In genomic region chr3:59277502-59278253, GRCm38 (mm10) we compare ENCODE assay signal across 16 mouse cellular contexts. TPM values are rescaled to one million over a fixed set of nuclear protein-coding genes. Genes with fewer than 3 reads are reported as not detected.
A peak's percentile ranks its signal among the peaks of the same experiment; 100 is the strongest.
DNase-seq lines count a peak whose midpoint lies in the region; ATAC-seq and TF ChIP-seq lines count a peak whose summit lies in the region.
"Had no signal": no experiment of that assay in that cellular context is flagged by ENCODE, and none has a peak within 500 bp of the region (broad histone marks: within the 10 kb centered on the region; RNA-seq: fewer than 3 reads in every experiment).

No protein-coding gene starts in this region.

- H3K9me3 ChIP-seq in lung, embryonic 15.5 days: no peaks in the 10 kb centered on the region
- no peaks in the 10 kb centered on the region for H3K9me3 ChIP-seq in forebrain, embryonic 14.5 days (replicated peaks; ENCODE audit: control insufficient read depth, low read length)
- no peaks in the 10 kb centered on the region for H3K9me3 ChIP-seq in midbrain, embryonic 15.5 days
- H3K9me3 ChIP-seq: stomach, embryonic 15.5 days had no signal

- H3K27me3 ChIP-seq in lung, embryonic 15.5 days: no peaks in the 10 kb centered on the region
- H3K27me3 ChIP-seq in forebrain, embryonic 14.5 days (replicated peaks; ENCODE audit: control insufficient read depth, insufficient read depth, low read length): no peaks in the 10 kb centered on the region
- no peaks in the 10 kb centered on the region for H3K27me3 ChIP-seq in midbrain, embryonic 15.5 days (replicated peaks)
- H3K27me3 ChIP-seq in heart, adult 2 months (ENCODE audit: control insufficient read depth, insufficient read depth, low read length): no peaks in the 10 kb centered on the region
- H3K27me3 ChIP-seq: CH12.LX; stomach, embryonic 15.5 days had no signal

- H3K9ac ChIP-seq in lung, embryonic 15.5 days: no peak overlapping the region
- H3K9ac ChIP-seq in forebrain, embryonic 14.5 days (ENCODE audit: low read length): no peak overlapping the region
- H3K9ac ChIP-seq in midbrain, embryonic 15.5 days: no peak overlapping the region
- no peak overlapping the region for H3K9ac ChIP-seq in heart, adult 2 months (ENCODE audit: low read depth, low read length)
- H3K9ac ChIP-seq: stomach, embryonic 15.5 days had no signal

- no peaks in the 10 kb centered on the region for H3K79me2 ChIP-seq in heart, adult 2 months (replicated peaks; ENCODE audit: control insufficient read depth, insufficient read depth, low read length)

- DNase-seq in lung, postnatal 25 days (ENCODE audit: low spot score): no peak
- peak; percentile 23 for DNase-seq in adrenal gland, postnatal 25 days
- peak; percentile 33 for DNase-seq in forebrain, embryonic 14.5 days (ENCODE audit: low spot score)
- DNase-seq in cerebellum, postnatal 14 days: no peak
- DNase-seq in heart, adult 2 months: no peak
- DNase-seq: heart, postnatal 4 days; kidney, postnatal 4 days; left cerebral cortex, postnatal 4 days; lung, adult 2 months; right cerebral cortex, postnatal 14 days had no signal

- WGBS in lung, embryonic 15.5 days: 21% methylated on average over 3 of the region's 3 CpGs
- WGBS in forebrain, embryonic 14.5 days: 1% methylated on average over 3 of the region's 3 CpGs
- WGBS in midbrain, embryonic 15.5 days: 15% methylated on average over 3 of the region's 3 CpGs
- WGBS in heart, adult 2 months: 71% methylated on average over 3 of the region's 3 CpGs

- no peak overlapping the region for H3K4me3 ChIP-seq in lung, embryonic 15.5 days
- H3K4me3 ChIP-seq in forebrain, embryonic 14.5 days (ENCODE audit: low read depth, low read length): no peak overlapping the region
- no peak overlapping the region for H3K4me3 ChIP-seq in midbrain, embryonic 15.5 days
- H3K4me3 ChIP-seq in heart, adult 2 months: no peak overlapping the region
- H3K4me3 ChIP-seq: stomach, embryonic 15.5 days had no signal

- intact Hi-C loops in heart, adult 2 months (cut with DNase I): no loop called here

- TF ChIP-seq POLR2A in heart, adult 2 months (IDR thresholded peaks at IDR 0.05; ENCODE audit: insufficient read depth, low read depth, low read length): no peak

- no peak overlapping the region for H3K27ac ChIP-seq in lung, embryonic 15.5 days
- H3K27ac ChIP-seq in forebrain, embryonic 14.5 days (ENCODE audit: low read depth, low read length): no peak overlapping the region
- H3K27ac ChIP-seq in midbrain, embryonic 15.5 days: no peak overlapping the region
- H3K27ac ChIP-seq in heart, adult 2 months: no peak overlapping the region
- H3K27ac ChIP-seq: stomach, embryonic 15.5 days had no signal

- TF ChIP-seq CTCF in heart, adult 2 months (IDR thresholded peaks at IDR 0.05): no peak

- H3K36me3 ChIP-seq in lung, embryonic 15.5 days: no peaks in the 10 kb centered on the region
- H3K36me3 ChIP-seq in forebrain, embryonic 14.5 days (ENCODE audit: control insufficient read depth, insufficient read depth, low read length): 0 out of 2 replicates have a peak, but pooled peaks cover 3% of the 10 kb centered on the region
- H3K36me3 ChIP-seq in midbrain, embryonic 15.5 days (replicated peaks): no peaks in the 10 kb centered on the region
- H3K36me3 ChIP-seq in heart, adult 2 months (ENCODE audit: control insufficient read depth, insufficient read depth, low read length): no peaks in the 10 kb centered on the region
- H3K36me3 ChIP-seq: stomach, embryonic 15.5 days had no signal

- peak; percentile 62; the same call in 1 of the 2 replicates for ATAC-seq in lung, embryonic 15.5 days (ENCODE audit: borderline replicate concordance, extremely low read depth, low FRiP score, low TSS enrichment)
- ATAC-seq in forebrain, embryonic 14.5 days: peak; percentile 50; the same call in 1 of the 2 replicates
- ATAC-seq in midbrain, embryonic 15.5 days (replicated peaks): peak; percentile 81
- no peak for ATAC-seq in megakaryocyte-erythroid progenitor cell, adult 5-6 weeks (replicated peaks; ENCODE audit: low FRiP score, low TSS enrichment, poor library complexity, severe bottlenecking)

- no peak for TF ChIP-seq EP300 in heart, adult 2 months (IDR thresholded peaks at IDR 0.05; ENCODE audit: insufficient read depth, low read depth, low read length)

- H3K4me1 ChIP-seq in lung, embryonic 15.5 days: no peaks in the 10 kb centered on the region
- no peaks in the 10 kb centered on the region for H3K4me1 ChIP-seq in forebrain, embryonic 14.5 days (ENCODE audit: control insufficient read depth, insufficient read depth, low read length)
- H3K4me1 ChIP-seq in midbrain, embryonic 15.5 days: no peaks in the 10 kb centered on the region
- H3K4me1 ChIP-seq in heart, adult 2 months (ENCODE audit: control insufficient read depth, insufficient read depth, low read length): no peaks in the 10 kb centered on the region
- H3K4me1 ChIP-seq: stomach, embryonic 15.5 days had no signal

- H3K4me2 ChIP-seq in lung, embryonic 15.5 days: no peak overlapping the region
- no peak overlapping the region for H3K4me2 ChIP-seq in forebrain, embryonic 14.5 days (ENCODE audit: low read length)
- H3K4me2 ChIP-seq in midbrain, embryonic 15.5 days: no peak overlapping the region
- H3K4me2 ChIP-seq: stomach, embryonic 15.5 days had no signal

RNA-seq across cellular contexts. Expression of gene P2ry12, which starts 15.0 kb away (rescaled TPM):
- 2.7 and 2.8 TPM in 2 replicates for polyA plus RNA-seq in lung, embryonic 15.5 days (2015; fragmentation: Nextera tagmentation; extraction: Ambion mirVana)
- 1.4 and 3.2 TPM in 2 replicates for total RNA-seq in adrenal gland, postnatal 25 days (2021)
- polyA plus RNA-seq in forebrain, embryonic 14.5 days (2014; fragmentation: Nextera tagmentation; extraction: Ambion mirVana): 9.2 and 10.9 TPM in 2 replicates
- polyA plus RNA-seq in midbrain, embryonic 15.5 days (2015; fragmentation: Nextera tagmentation; extraction: Ambion mirVana): 5.9 and 7.7 TPM in 2 replicates
- total RNA-seq in heart, adult 2 months (2021): 1 to 10 TPM; 2.0 to 6.4 TPM
- polyA plus RNA-seq in heart, adult 2 months (2012; rRNA removed): 4.1 and 5.2 TPM in 2 replicates
- not detected in 2 replicates for total RNA-seq in megakaryocyte-erythroid progenitor cell, adult 5-6 weeks (2014; fragmentation: Nextera tagmentation)
- not detected in 2 replicates for total RNA-seq in megakaryocyte-erythroid progenitor cell, adult 5-6 weeks (2017)
- total RNA-seq: common myeloid progenitor, adult 5-6 weeks had no signal

Comparison
In these comparisons a context has a peak if more than half of its experiments do, and no peak if none do; other contexts are left out.
1. DNase-seq: peak in adrenal gland, postnatal 25 days (single experiment) and forebrain, embryonic 14.5 days (single experiment); none in lung, postnatal 25 days (single experiment), cerebellum, postnatal 14 days (0 of 2) and heart, adult 2 months (0 of 2).